Mouse (Mus musculus) small intestine, adult 2 months (tissue): ENCODE measurements at regions not wholly inside any gene's neighbourhood (a gene's known extent, or its start where the extent isn't known, plus 50 kb on each side); places are given as distances from the start of the nearest gene placed in this dataset.

Experiments
- H3K27ac ChIP-seq: fragments of 200-500 bp; 2 replicates; pipeline ENCODE4 v1.5.1; 2012; ENCODE audit warnings: low read depth, low read length, control low read depth, inconsistent platforms; ENCODE audit not compliant: insufficient read depth
- H3K27me3 ChIP-seq: fragments of 200-500 bp; 2 replicates; pipeline ENCODE4 v1.6.1; 2012; ENCODE audit warnings: mild to moderate bottlenecking, moderate library complexity, low read length, inconsistent platforms; ENCODE audit not compliant: control insufficient read depth, insufficient read depth
- H3K36me3 ChIP-seq: fragments of 200-500 bp; 2 replicates; pipeline ENCODE4 v1.6.1; 2012; ENCODE audit warnings: mild to moderate bottlenecking, low read length, control low read depth, inconsistent platforms; ENCODE audit not compliant: control insufficient read depth, insufficient read depth
- H3K4me1 ChIP-seq: fragments of 200-500 bp; 2 replicates; pipeline ENCODE4 v1.6.1; 2012; ENCODE audit warnings: low read length, inconsistent platforms, mixed read lengths; ENCODE audit not compliant: control insufficient read depth, insufficient read depth, insufficient read length
- H3K4me3 ChIP-seq: fragments of 200-500 bp; 2 replicates; pipeline ENCODE4 v1.5.1; 2012; ENCODE audit warnings: low read depth, mild to moderate bottlenecking, control low read depth, inconsistent platforms, low read length, moderate library complexity
- CTCF ChIP-seq: fragments of 200-500 bp; IDR thresholded peaks from 2 replicates; pipeline ENCODE4 v1.5.1; 2012; ENCODE audit warnings: low read depth, mild to moderate bottlenecking, control low read depth, inconsistent platforms, low read length, moderate library complexity, mixed read lengths; ENCODE audit not compliant: insufficient replicate concordance, insufficient read length; ENCODE audit errors: extremely low read depth
- POLR2A ChIP-seq: fragments of 200-500 bp; IDR thresholded peaks from 2 replicates; pipeline ENCODE4 v1.6.1; 2012; ENCODE audit warnings: low read depth, mild to moderate bottlenecking, control low read depth, inconsistent platforms, low read length, moderate library complexity
- WGBS: fragments of 180-500 bp; shearing (Covaris S2); methylation state at CpG from one replicate; pipeline ENCODE4 v1.1.7; 2018; 5-methylcytosine and 5-hydroxymethylcytosine counted together

GRCm38 (mm10) chr12:29280861-29281630 lies 247.1 kb upstream of the Myt1l start:
- Histone ChIP-seq H3K36me3 (no peaks in the 10 kb centered on the region), H3K4me1 (no peaks in the 10 kb centered on the region), H3K27me3 (no peaks in the 10 kb centered on the region), H3K27ac (no peak overlapping the region), H3K4me3 (no peak overlapping the region)
- TF ChIP-seq POLR2A (no peak), CTCF (no peak)
- 74% methylated on average over 17 of the region's 17 CpGs for WGBS

- WGBS = 78% methylated on average over 2 of the region's 2 CpGs
- H3K27me3 ChIP-seq = no peaks in the 10 kb centered on the region
- no peak overlapping the region for H3K27ac ChIP-seq
- TF ChIP-seq CTCF = no peak
- TF ChIP-seq POLR2A = no peak
- peaks cover 4% of the 10 kb centered on the region; the same call in 1 of the 2 replicates for H3K4me1 ChIP-seq
- no peaks in the 10 kb centered on the region for H3K36me3 ChIP-seq
- no peak overlapping the region for H3K4me3 ChIP-seq
Measured at GRCm38 (mm10) chr12:29288801-29289200, 239.4 kb upstream of the Myt1l start.

GRCm38 (mm10) chr12:29290591-29291351 lies 237.4 kb upstream of the Myt1l start:
- Histone ChIP-seq H3K4me3 (peak overlapping the region; percentile 51), H3K27me3 (no peaks in the 10 kb centered on the region), H3K4me1 (peaks cover 4% of the 10 kb centered on the region; the same call in 1 of the 2 replicates), H3K36me3 (no peaks in the 10 kb centered on the region), H3K27ac (peak overlapping the region; percentile 36)
- WGBS = 3% methylated on average over 23 of the region's 23 CpGs
- TF ChIP-seq CTCF (no peak), POLR2A (peak; percentile 71; the same call in 1 of the 2 replicates)

- TF ChIP-seq POLR2A (no peak), CTCF (no peak)
- Histone ChIP-seq H3K4me3 (no peak overlapping the region), H3K36me3 (no peaks in the 10 kb centered on the region), H3K4me1 (no peaks in the 10 kb centered on the region), H3K27ac (no peak overlapping the region), H3K27me3 (no peaks in the 10 kb centered on the region)
- WGBS = 72% methylated on average over 5 of the region's 5 CpGs
Measured at GRCm38 (mm10) chr12:29297984-29298383, 230.2 kb upstream of the Myt1l start.

GRCm38 (mm10) chr12:29315636-29316035 lies 212.5 kb upstream of the Myt1l start:
- H3K4me1 ChIP-seq = peaks cover 5% of the 10 kb centered on the region; the same call in 1 of the 2 replicates
- no peak overlapping the region for H3K27ac ChIP-seq
- 55% methylated on average over 1 of the region's 1 CpGs for WGBS
- TF ChIP-seq POLR2A (no peak), CTCF (no peak)
- H3K36me3 ChIP-seq = no peaks in the 10 kb centered on the region
- no peaks in the 10 kb centered on the region for H3K27me3 ChIP-seq
- H3K4me3 ChIP-seq = no peak overlapping the region

- 51% methylated on average over 2 of the region's 2 CpGs for WGBS
- H3K4me1 ChIP-seq = no peaks in the 10 kb centered on the region
- TF ChIP-seq POLR2A (no peak), CTCF (no peak)
- H3K27me3 ChIP-seq = no peaks in the 10 kb centered on the region
- H3K4me3 ChIP-seq = no peak overlapping the region
- no peaks in the 10 kb centered on the region for H3K36me3 ChIP-seq
- no peak overlapping the region for H3K27ac ChIP-seq
Measured at GRCm38 (mm10) chr12:29321468-29321867, 206.7 kb upstream of the Myt1l start.

GRCm38 (mm10) chr12:29323534-29323933 lies 204.7 kb upstream of the Myt1l start:
- no peaks in the 10 kb centered on the region for H3K27me3 ChIP-seq
- WGBS = 18% methylated on average over 3 of the region's 3 CpGs
- H3K36me3 ChIP-seq = no peaks in the 10 kb centered on the region
- no peak overlapping the region for H3K27ac ChIP-seq
- no peak overlapping the region for H3K4me3 ChIP-seq
- no peaks in the 10 kb centered on the region for H3K4me1 ChIP-seq
- TF ChIP-seq CTCF (no peak), POLR2A (no peak)
